Mouse (Mus musculus) urinary bladder, postnatal 25 days (tissue): ENCODE measurements around the gene Ssr3.

Experiments used
- DNase-seq: peaks from one replicate; pipeline ENCODE4 v3.0.0; 2022; ENCODE audit warnings: low spot score

Ssr3 gene

DNA sequence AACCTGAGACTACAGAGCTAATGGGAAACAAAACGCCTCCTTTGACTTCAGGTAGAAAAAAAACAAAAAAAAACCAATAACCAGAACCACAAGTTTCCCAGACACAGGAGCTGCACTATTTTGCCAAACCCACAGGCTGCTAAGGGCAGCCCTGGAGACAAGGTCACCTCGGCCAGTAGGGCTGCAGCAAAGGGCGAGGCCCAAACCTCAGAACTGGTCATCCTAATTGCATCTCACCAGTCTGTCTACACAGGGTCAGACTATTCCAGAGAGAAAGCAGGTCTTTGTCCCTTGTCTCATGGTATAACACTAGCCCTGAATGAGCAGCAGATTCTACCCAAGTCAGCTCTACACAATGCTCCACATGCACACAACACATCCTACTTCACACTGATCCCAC, 17.7 kb downstream of the Ssr3 start:
- DNase-seq = no peak

DNA sequence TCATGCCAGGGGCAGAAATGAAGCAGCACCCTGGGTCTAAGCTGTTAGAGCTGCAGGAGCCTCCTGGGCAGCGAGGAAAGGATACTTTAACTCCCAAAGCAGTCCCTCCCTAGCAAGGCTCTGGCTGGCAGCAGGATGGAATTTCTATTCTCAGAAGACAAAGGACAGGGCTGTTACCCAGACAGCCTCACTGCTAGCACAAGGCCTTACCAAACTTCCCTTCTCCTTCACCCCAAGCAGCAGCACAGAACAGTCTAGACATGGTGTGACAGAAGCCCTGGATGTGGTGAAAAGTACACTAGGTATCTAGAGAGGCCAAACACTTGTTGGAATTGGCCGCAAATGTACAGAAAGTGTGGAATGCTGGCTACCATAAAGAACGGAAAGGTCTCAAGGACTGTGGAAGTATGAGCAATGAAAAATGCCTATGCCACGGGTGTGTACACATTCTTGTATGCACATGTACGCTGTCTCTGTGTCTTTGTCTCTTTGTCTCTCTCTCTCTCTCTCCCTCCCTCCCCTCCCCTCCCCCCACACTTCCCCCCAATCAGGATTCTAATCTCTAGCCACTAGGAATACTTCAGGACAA, 18.7 kb downstream of the Ssr3 start:
- no peak for DNase-seq

DNA sequence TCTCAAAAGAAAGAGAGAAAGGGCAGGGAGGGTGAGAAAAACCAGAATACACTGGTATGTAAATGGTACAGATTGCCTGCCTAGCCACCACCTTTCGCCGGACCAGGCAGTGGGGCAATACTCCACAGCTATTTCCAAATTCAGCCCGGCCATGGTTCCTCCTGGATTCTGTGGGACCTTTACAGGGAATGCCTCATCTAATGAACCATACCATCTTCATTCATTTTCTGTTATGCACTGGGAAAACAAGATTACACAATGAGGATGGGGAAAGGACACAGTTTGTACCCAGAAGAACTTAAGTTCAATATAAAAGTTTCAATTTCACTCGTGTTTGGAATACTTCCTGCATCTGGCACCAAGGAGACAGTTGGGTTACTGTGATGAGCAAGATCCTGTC, 19.9 kb downstream of the Ssr3 start:
- DNase-seq = no peak

DNA sequence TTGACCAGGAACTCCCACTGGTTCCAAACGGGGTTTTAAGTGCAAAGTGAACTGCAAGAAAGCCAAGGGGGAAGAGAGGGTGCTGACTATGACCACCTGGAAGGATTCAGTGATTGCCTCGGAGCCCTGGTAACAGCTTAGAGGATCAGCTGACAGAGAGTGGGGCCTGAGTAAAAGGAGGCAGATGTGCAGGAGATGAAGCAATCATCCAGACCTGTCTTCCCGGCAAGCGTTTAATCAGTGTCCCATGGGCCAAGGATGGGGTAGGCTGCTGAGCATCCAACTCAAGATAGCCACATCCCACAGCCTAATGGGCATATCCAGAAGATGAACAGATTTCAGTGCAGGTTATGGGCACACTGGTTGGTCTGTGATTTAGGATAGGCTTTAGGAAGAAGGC, 24.5 kb downstream of the Ssr3 start:
- no peak for DNase-seq

DNA sequence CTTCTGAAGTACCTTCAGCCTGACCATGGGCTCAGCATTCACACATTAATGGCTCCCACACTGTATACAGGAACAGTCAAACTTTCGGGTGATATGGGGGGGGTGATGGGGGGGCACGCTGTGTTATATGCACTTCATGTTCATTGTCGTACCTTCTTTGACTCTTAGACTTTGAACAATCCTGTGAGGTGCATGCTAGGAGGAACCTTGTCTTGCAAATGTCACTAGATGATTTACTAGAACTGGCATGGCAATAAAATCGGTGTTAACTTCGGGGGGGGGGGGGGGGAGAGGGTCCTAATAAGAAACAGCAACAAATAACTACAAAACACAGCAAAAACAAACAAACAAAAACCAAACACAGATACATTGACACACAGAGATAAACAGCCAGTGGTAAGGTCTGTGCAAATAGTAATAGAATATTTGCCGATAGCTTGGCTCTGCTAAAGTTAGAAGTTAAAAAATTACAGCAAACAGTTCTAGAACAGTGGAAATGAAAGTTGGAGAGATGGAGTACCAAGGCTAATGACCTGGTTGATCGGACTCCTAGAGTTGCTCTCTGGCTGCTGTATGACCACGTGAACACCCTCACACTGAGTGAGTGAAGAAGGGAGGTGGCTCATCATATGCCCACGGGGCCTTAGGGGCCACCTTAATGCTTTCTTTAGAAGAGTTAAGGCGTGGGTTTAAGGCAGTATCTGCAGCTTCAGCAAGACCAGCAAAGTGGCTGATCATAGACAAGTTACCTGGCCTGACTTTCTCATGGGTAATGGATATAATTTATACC, 26.3 kb downstream of the Ssr3 start:
- DNase-seq = no peak

DNA sequence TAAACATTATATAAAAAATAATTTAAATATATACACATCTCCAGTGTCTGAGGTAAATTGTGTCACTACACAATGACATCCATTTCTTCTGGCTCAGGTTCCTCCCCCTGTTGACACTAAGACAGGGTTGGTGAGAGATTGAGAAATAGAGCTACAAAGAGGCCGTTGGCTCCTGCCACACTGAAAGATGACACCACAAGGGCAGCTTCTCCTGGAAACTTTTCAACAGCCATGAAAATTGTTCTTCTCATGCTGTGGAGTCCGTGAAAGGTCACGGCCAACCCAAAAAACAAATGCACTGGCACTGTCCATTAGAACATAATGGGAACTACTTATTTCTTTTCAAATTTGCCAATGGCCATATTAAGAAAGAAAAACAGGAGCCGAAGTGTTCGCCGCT, 27.2 kb downstream of the Ssr3 start:
- DNase-seq = no peak

DNA sequence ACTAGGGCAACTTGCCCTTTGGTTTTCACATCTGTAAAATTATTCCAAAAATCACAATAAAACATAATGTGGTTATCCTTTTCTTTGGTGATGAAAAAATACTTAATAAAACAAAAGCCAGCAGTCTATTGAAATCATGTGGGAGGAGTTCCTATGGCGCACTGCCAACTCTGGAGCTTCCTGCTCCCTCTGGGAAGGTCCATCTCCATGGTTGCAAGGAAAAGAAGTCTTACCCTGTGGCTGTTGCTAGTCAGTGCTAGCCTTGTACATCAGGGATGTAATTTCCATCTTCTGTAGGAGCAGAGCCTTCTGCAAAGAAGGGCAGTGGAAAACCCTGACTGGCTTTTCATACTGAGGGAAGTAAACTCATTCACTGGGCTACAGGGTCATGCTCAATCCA, 29.0 kb downstream of the Ssr3 start:
- DNase-seq = peak; percentile 22

DNA sequence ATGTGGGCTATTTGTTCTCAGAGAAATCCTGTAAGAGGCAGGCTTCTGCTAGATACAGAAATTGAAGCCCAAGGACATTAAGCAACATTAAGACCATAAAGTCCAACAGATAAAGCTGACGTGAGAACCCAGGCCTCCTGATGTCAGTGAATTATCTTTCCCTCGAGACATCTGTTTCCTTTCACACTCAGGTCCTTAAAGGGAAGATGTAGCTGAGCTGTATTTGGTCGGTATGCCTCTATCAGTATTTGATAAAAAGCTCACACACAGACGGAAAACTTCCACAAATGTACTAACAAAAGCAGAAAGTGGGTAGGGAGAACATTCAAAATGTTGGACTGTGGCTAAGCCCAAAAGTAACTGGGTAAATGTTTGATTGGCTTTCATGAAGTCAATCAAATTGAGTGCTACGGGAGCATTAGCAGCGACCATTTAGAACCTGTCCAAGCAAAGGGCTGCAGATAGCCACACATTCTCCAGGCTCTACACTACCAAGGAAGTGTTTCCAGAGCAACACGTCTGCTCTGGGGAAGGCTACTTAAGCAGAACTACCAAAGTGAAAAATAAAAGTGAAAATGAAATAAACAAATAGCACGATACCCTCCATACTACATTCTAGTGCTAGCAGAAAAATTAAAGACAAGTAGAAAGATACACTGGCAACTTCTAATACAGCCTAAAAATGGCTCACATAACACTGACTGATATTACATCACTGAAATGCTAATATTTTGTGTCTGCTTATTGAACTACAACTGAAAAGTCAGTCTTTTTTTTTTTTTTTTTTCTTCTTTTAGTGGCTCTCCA, 32.1 kb downstream of the Ssr3 start:
- no peak for DNase-seq

DNA sequence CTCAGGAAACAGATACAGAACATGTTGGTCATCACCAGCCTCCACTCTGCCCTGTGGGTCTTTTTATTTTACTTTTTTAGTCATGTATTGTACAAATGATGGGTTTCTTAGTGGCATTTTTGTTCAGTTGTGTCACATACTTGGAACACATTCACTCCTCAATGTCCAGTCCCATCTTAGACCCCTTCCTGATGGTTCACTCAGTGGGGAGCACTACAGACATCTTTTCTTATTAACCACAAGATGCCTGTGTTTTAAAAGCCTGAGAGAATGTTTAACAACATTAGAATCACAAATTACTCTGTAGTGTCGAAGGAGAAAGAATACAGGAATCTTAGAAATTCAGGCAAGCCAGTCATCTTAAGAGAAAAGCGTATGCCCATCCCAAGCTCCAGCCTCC, 33.6 kb downstream of the Ssr3 start:
- DNase-seq = no peak

DNA sequence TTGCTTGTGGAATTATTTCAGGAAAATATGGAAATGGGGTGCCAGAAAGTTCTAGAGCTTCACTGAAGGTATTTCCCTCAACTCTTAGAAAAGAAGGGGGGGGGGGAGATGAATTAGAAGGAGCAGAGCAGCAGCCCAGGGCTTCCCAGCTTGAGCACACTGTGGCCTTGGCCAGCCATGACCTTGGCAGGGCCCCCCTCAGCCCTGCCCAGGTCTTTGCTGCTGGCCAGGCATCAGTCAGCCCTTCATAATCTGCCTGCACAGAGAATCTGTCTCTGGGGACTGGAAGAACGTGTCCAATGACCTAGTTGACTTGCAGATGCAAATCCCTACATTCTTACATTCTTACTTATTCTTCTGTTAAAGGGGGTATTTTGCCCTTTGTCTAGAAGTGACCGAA, 34.1 kb downstream of the Ssr3 start:
- DNase-seq = no peak

DNA sequence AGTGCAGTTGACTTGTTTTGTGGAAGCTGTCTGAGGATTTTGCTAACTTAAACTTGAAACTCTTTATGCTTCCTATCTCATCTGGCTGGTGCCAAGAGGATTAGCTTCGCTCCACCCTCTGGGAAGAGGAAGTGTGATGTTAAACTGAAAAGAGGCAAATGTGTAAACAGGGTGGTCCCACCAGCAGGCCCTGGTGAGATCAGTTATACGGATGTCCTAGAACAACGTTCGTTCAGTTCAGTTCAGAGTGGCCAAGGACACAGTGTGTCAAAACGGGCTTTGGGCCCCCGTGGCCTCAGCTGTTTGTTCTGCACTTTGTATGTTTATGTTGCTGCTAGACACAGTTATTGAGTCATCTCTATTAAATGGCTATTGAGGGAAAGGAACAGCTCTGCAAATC, 36.9 kb downstream of the Ssr3 start:
- DNase-seq = no peak

DNA sequence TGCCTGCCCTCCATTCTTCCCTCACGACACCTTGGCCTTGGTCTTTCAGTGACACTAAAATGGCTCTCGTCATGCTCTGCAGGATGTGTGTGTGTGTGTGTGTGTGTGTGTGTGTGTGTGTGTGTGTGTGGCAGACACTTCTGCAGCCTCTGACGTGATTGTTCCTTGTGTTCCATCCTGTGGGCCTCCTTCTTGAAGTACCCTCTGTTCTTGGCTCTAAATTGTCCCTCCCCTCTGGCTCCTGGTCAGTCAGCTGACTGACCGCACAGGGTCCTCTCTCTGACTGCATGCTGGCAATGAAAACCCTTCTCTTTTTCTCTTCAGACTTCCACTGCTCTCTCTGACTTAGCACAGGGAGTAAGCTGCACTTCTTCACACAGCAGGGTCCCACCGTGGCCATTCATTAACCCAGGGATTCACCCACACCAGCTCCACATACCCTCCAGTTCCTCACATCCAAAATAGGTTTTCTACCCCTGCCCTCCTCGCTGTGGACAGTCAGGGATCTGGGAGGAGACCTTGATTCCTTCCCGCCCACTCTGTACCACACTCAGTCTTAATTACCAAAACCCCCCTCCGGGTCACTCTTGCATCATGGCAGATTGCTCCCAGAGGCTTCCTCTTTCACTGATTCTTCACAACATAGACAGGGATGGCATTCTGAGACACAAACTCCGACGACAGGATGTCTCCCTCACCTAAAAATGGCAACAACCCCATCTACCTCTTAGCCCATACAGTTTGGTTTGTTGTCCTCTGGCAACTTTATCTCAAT, 39.0 kb downstream of the Ssr3 start:
- DNase-seq = no peak

DNA sequence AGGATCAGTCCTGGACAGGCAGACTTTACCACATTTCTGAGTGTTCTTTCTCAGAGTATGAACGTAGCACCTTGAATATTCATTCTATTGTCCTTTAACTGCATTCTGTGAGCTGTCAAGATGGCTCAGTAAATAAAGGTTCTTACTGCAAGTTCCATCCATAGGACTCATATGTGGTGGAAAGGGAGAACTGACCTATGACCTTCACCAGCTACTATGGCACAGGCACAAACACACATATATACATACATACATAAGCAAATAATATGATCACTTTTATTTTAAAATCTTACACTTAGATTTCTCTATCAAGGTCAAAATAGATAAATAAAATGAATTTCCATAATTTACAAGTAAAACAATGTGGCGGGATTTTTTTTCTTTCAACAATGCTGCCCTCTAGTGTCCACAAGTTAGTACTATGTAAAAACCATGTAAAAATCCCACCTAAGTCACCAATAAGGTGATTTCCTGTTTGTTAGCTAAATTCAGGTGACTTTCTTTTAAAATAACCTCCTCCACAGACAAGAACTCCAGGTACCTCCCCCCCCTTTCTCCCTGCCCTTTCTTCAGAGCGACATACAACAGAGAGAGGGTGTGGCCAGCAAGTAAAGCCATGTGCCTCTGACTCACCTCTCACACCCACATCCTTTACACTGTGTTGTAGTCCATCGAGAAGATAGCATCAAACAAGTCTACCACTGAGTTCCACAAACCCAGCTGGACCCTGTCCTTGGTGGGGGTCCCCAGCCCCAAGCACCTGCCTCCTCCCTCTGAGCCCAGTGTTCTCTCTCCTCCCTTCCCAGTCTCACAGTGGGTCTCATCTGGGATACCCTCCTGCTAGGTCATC, 39.9 kb downstream of the Ssr3 start:
- DNase-seq = no peak

DNA sequence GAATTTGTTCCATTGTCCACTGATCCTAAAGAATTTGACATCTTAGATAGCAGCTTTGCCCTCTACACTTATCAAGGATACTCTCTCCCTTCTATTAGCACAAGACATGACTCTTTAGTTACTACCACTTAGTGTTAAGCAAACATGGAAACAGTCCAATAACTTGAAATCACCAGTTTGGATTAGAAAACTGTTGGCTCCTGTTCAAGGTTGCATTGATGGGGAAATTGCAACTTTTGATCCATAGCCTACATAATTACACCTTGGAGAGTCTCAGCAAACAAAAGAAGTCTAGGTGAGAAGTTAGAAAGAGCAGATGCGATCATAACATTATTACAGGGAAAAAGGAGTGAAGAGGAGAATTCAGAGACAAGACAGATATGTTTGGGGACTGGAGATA, 46.2 kb downstream of the Ssr3 start:
- no peak for DNase-seq

DNA sequence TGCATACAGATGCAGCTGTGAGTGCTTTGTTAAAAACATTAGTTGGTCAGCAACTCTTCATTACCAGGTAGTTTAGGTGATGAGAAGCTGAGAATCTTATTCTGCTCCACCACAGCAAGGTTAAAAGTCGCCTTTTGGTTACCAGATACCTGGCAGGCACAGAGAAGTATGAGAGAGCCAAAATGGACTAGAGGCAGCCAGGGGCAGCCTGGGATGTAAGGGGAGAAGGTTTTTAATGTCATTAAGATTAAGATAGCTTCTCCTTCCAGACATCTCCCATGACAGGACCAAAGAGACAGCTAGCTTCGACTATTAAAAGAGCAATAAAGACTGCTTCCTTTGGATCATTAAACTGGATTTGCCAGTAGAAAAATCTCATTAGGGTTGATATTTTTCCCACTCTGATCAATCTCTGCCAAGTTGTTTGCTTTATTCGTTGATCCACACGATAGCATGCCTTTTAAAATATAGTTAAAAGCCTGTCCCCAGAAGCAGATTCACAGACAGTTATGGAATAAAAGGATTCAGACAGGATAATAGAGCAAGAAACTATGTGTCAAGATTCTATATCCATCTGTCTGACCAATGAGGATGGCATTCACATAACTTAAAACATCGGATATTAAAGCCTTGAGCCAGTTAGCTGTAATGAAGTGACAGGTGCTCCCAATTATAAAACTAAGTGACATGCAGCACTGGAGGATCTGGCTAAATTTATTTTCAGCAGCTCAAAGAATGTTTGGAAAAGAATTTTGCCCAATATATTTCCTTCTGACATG, 52.1 kb downstream of the Ssr3 start:
- DNase-seq = no peak

DNA sequence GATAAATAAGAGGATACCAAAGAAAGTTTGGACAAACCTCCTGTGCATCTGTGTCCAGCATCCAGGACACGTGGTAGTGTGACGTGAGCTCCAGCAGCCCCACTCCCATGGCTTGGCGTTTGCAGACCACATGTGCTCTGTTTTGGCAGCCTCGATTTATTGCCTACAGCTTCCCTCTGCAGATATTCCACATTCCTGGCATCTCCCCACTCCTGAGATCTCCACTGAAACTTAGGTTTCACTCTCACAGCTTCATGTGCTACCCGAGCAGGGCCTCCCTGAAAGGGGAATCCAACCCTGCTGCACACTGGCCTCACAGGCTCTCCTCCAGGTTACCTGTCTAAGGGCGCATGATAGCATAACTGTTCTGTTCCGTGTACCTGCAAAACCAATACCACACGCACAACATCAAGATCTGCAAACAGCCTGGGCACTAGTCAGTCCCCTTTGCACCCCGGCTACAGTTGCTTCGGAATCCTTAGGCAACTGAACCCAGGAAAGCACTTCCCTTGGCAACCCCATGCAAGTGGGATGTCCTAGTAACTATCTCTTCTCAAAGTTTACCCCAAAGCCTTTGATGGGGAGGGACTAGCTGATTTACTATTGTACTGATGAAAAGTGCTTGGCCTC, 54.5 kb downstream of the Ssr3 start:
- no peak for DNase-seq
